Mouse (Mus musculus): Measurements from ENCODE around the gene Olfr720.

Olfr720 gene

GRCm38 (mm10) chr14:14186738-14187137 lies at the start of gene Olfr720:
Gene Olfr720 (minus strand): TSS chr14:14186838.
- DNase-seq, result no peak

All from lung, postnatal 4 days (tissue).